8 mouse cellular contexts compared by ENCODE assay signal in genomic region chr16:32658743-32659171, GRCm38 (mm10). TPM values are rescaled to one million over a fixed set of nuclear protein-coding genes. Genes with fewer than 3 reads are reported as not detected.
DNase-seq lines count a peak whose midpoint lies in the region; ATAC-seq and TF ChIP-seq lines count a peak whose summit lies in the region.

No protein-coding gene starts in this region.

- intact Hi-C loops in gastrocnemius, adult 2 months (cut with DNase I) = loop anchor here (1.0 kb wide), 1 partner anchor 24 kb away; no protein-coding TSS in a partner anchor

- H3K36me3 ChIP-seq in limb, embryonic 10.5 days = peaks cover 14% of the 10 kb centered on the region
- H3K36me3 ChIP-seq in neural tube, embryonic 13.5 days = no peaks in the 10 kb centered on the region

- peak; percentile 53 for DNase-seq in gastrocnemius, adult 2 months
- DNase-seq in gastrocnemius, adult 8-10 months (ENCODE audit: low spot score in 2 of 2) = no peak
- peak; percentile 57 for DNase-seq in right cerebral cortex, adult 18-20 months
- no peak for DNase-seq in right cerebral cortex, postnatal 36 days (ENCODE audit: low spot score in 2 of 2)
- DNase-seq in limb, embryonic 10.5 days (ENCODE audit: low spot score) = no peak
- DNase-seq in gastrocnemius, postnatal 10 days = no peak

- H3K27ac ChIP-seq in gastrocnemius, adult 2 months = peak overlapping the region; percentile 97
- peak overlapping the region; percentile 71 for H3K27ac ChIP-seq in limb, embryonic 10.5 days
- peak overlapping the region; percentile 89 for H3K27ac ChIP-seq in neural tube, embryonic 13.5 days (replicated peaks)

- H3K27me3 ChIP-seq in limb, embryonic 10.5 days (ENCODE audit: low read depth, poor library complexity, severe bottlenecking) = no peaks in the 10 kb centered on the region
- H3K27me3 ChIP-seq in neural tube, embryonic 13.5 days = no peaks in the 10 kb centered on the region

- H3K4me2 ChIP-seq in neural tube, embryonic 13.5 days = peak overlapping the region; percentile 70

- peaks cover 54% of the 10 kb centered on the region for H3K4me1 ChIP-seq in limb, embryonic 10.5 days
- peaks cover 81% of the 10 kb centered on the region for H3K4me1 ChIP-seq in neural tube, embryonic 13.5 days (replicated peaks)

- TF ChIP-seq CTCF in gastrocnemius, adult 2 months (IDR thresholded peaks at IDR 0.05) = no peak

- peak overlapping the region; percentile 77 for H3K9ac ChIP-seq in neural tube, embryonic 13.5 days

- peak overlapping the region; percentile 68 for H3K4me3 ChIP-seq in gastrocnemius, adult 2 months
- peak overlapping the region; percentile 52 for H3K4me3 ChIP-seq in limb, embryonic 10.5 days
- peak overlapping the region; percentile 46 for H3K4me3 ChIP-seq in neural tube, embryonic 13.5 days

- H3K9me3 ChIP-seq in limb, embryonic 10.5 days (replicated peaks) = no peaks in the 10 kb centered on the region
- no peaks in the 10 kb centered on the region for H3K9me3 ChIP-seq in neural tube, embryonic 13.5 days

- 0 out of 2 replicates have a peak, but pooled peaks have one; percentile 22 for ATAC-seq in erythroid progenitor cell, adult 5-6 weeks (replicated peaks; ENCODE audit: low FRiP score, poor library complexity, severe bottlenecking)
- ATAC-seq in neural tube, embryonic 13.5 days (ENCODE audit: low read depth) = peak; percentile 5

- WGBS in limb, embryonic 10.5 days = 2% methylated on average over 18 of the region's 21 CpGs
- under 1% methylated on average over 17 of the region's 21 CpGs for WGBS in neural tube, embryonic 13.5 days

RNA-seq across cellular contexts. Expression of gene Tnk2, which starts 15.1 kb away (rescaled TPM):
- 10 to 100 TPM; 48.4 to 54.4 TPM for total RNA-seq in gastrocnemius, adult 2 months (2021)
- 10 to 100 TPM; 43.7 to 58.1 (median 46.2) TPM for total RNA-seq in gastrocnemius, adult 8-10 months (2022)
- total RNA-seq in erythroid progenitor cell, adult 5-6 weeks (2015; ENCODE audit: low replicate concordance) = 124 and 134 TPM in 2 replicates
- 62.9 and 115 TPM in 2 replicates for total RNA-seq in erythroid progenitor cell, adult 5-6 weeks (2017; ENCODE audit: low replicate concordance)
- 11.2 and 12.0 TPM in 2 replicates for polyA plus RNA-seq in limb, embryonic 10.5 days (2016; fragmentation: Nextera tagmentation; extraction: Ambion mirVana)
- 20.0 and 21.4 TPM in 2 replicates for polyA plus RNA-seq in neural tube, embryonic 13.5 days (2015; fragmentation: Nextera tagmentation; extraction: Ambion mirVana)
- 10 to 100 TPM; 51.6 to 82.2 TPM for total RNA-seq in gastrocnemius, postnatal 10 days (2021)

RNA-seq across cellular contexts. Expression of gene Tfrc, which starts 50.0 kb away (rescaled TPM):
- total RNA-seq in gastrocnemius, adult 2 months (2021) = 100 to 1,000 TPM in 1 of 2 experiments, 10 to 100 TPM in 1; 77.4 to 174 TPM
- total RNA-seq in gastrocnemius, adult 8-10 months (2022) = 10 to 100 TPM; 46.2 to 82.1 (median 70.2) TPM
- 2,179 and 2,513 TPM in 2 replicates for total RNA-seq in erythroid progenitor cell, adult 5-6 weeks (2015; ENCODE audit: low replicate concordance)
- 2,141 and 2,792 TPM in 2 replicates for total RNA-seq in erythroid progenitor cell, adult 5-6 weeks (2017; ENCODE audit: low replicate concordance)
- polyA plus RNA-seq in limb, embryonic 10.5 days (2016; fragmentation: Nextera tagmentation; extraction: Ambion mirVana) = 55.9 and 56.9 TPM in 2 replicates
- 36.0 and 37.9 TPM in 2 replicates for polyA plus RNA-seq in neural tube, embryonic 13.5 days (2015; fragmentation: Nextera tagmentation; extraction: Ambion mirVana)
- total RNA-seq in gastrocnemius, postnatal 10 days (2021) = 100 to 1,000 TPM; 160 to 197 TPM

Comparison
In these comparisons a context has a peak if more than half of its experiments do, and no peak if none do; other contexts are left out.
1. DNase-seq: peak in gastrocnemius, adult 2 months (single experiment) and right cerebral cortex, adult 18-20 months (single experiment); none in gastrocnemius, adult 8-10 months (0 of 2), right cerebral cortex, postnatal 36 days (0 of 2), limb, embryonic 10.5 days (single experiment) and gastrocnemius, postnatal 10 days (single experiment).
2. RNA of gene Tfrc, which starts 50.0 kb away (total RNA-seq): 2,141 to 2,792 TPM in erythroid progenitor cell, adult 5-6 weeks; 160 to 197 TPM in gastrocnemius, postnatal 10 days, 77.4 to 174 TPM in gastrocnemius, adult 2 months and 46.2 to 82.1 TPM in gastrocnemius, adult 8-10 months; every median in the first group is over 10 times any median in the second.
3. Peak in every context shown above with its lines, with median percentiles within 50 percentile points of each other: H3K27ac ChIP-seq and H3K4me3 ChIP-seq.